Mouse (Mus musculus): Measurements from ENCODE around the gene Fhl3.
A peak's percentile ranks its signal among the peaks of the same experiment; 100 is the strongest.

DNA sequence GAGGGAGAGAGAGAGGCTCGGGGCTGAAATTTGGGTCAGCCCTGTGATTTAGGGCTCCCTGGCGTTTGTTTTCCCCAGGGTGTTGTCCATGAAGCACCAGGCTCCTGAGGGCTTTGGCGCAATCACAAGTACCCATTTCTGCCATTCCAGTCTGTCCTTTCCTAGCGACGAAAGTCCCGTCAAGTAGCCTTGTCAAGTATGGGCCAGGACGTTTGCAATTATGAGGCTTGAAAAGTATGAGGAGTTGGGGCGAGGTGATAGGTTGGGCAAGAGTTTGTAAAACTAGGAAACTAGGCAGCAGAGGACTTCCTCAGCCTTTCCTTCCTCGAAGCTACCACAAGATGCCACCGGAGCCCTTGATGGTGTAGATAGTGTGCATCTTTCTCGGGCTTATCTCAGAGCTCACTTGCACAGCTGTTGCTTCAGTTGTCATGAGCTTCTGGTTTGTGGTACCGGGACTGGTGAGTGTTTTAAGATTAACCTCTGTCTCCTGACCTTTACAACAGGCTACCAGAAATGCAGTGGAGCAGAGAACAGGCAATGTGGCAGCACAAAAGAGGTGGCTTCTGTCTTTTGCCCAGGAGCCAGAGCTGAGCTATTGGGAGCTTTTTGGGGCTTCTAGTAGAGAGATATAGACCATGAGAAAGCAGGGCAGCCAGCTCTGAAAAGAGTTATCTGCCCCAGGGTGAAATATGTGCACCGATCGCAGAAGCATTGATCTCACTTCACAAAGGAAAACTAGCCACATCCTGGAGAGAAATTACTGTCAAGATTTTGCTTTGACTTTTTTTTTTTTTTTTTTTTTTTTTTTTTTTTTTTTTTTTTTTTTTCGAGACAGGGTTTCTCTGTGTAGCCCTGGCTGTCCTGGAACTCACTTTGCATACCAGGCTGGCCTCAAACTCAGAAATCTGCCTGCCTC is 52.0 kb downstream of the Fhl3 start:
- no peak for TF ChIP-seq ZC3H11A (IDR thresholded peaks at IDR 0.05; ENCODE audit: borderline replicate concordance, low read depth, low read length)
- TF ChIP-seq ZNF384 (IDR thresholded peaks at IDR 0.05; ENCODE audit: low read depth, low read length): peak; percentile 74
- no peak for TF ChIP-seq HCFC1 (IDR thresholded peaks at IDR 0.05; ENCODE audit: borderline replicate concordance, insufficient read depth, low read length)
